Mouse (Mus musculus): Measurements from ENCODE around the gene Ttll6. TPM values are rescaled to one million over a fixed set of nuclear protein-coding genes. Genes with fewer than 3 reads are reported as not detected.

Gene Ttll6
- polyA plus RNA-seq, 1 experiment from 2014 or later, result not detected

- DNase-seq (ENCODE audit: low spot score) (no peak), ATAC-seq (replicated peaks; ENCODE audit: low FRiP score) (no peak)
- H3K9ac ChIP-seq (ENCODE audit: low read depth, low read length), result no peak overlapping the region
- 1% methylated on average over 16 of the region's 16 CpGs for WGBS
- H3K9me3 ChIP-seq (ENCODE audit: control insufficient read depth, low read length), result no peaks in the 10 kb centered on the region
- H3K27me3 ChIP-seq (replicated peaks; ENCODE audit: control insufficient read depth, insufficient read depth, low read length), result peaks cover 100% of the 10 kb centered on the region
- H3K4me3 ChIP-seq (ENCODE audit: low read depth, low read length), result no peak overlapping the region
- H3K4me1 ChIP-seq (replicated peaks; ENCODE audit: control insufficient read depth, insufficient read depth, low read length), result 0 out of 2 replicates have a peak, but pooled peaks cover 3% of the 10 kb centered on the region
- H3K27ac ChIP-seq (ENCODE audit: low read depth, low read length), result no peak overlapping the region
- 0 out of 2 replicates have a peak overlapping the region, but pooled peaks have one; percentile 13 for H3K4me2 ChIP-seq
- H3K36me3 ChIP-seq (ENCODE audit: control insufficient read depth, insufficient read depth, low read length), result no peaks in the 10 kb centered on the region
Measured at GRCm38 (mm10) chr11:96203789-96204186, 70.2 kb downstream of the Ttll6 start.

GRCm38 (mm10) chr11:96204351-96204750 lies 70.8 kb downstream of the Ttll6 start:
- H3K36me3 ChIP-seq (ENCODE audit: control insufficient read depth, insufficient read depth, low read length), result no peaks in the 10 kb centered on the region
- no peak overlapping the region for H3K4me2 ChIP-seq
- WGBS, result 1% methylated on average over 11 of the region's 11 CpGs
- ATAC-seq (replicated peaks; ENCODE audit: low FRiP score), result no peak
- H3K4me1 ChIP-seq (replicated peaks; ENCODE audit: control insufficient read depth, insufficient read depth, low read length), result 0 out of 2 replicates have a peak, but pooled peaks cover 3% of the 10 kb centered on the region
- H3K9me3 ChIP-seq (ENCODE audit: control insufficient read depth, low read length), result no peaks in the 10 kb centered on the region
- no peak for DNase-seq (ENCODE audit: low spot score)
- no peak overlapping the region for H3K27ac ChIP-seq (ENCODE audit: low read depth, low read length)
- peaks cover 98% of the 10 kb centered on the region for H3K27me3 ChIP-seq (replicated peaks; ENCODE audit: control insufficient read depth, insufficient read depth, low read length)
- no peak overlapping the region for H3K4me3 ChIP-seq (ENCODE audit: low read depth, low read length)
- no peak overlapping the region for H3K9ac ChIP-seq (ENCODE audit: low read depth, low read length)

DNA sequence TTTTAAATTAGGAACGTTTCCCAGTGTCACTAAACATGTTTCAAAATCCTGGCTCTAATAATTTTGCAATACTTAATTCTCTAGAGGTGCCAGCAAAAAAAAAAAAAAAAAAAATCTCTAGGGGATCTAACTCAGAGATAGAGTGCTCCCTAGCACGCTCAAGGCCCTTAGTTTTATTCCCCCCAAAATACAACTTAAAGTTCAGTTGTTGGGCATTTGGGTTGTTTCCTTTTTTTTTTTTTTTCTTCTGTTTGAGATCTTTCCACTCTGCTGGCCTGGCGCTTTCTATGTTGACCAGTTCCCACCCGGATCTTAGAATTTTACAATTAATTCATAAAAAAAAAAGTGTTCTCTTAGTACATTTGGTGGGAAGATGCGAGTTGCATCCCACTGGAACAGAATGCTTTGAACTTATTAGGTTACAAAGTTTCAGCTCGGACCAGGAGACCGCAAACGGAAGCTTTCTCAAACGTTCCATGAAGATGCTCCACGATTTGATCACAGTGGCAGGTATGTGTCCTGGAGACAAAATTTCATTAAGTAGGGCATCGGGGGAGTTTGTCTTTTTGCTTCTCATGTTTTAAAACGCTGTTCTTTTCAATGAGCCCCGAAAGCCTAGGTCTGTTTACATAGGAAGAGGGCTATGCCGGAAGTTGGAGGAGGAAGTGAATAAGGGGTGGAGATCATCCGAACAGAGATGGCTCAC lies 72.0 kb downstream of the Ttll6 start:
- DNase-seq (ENCODE audit: low spot score) (no peak), ATAC-seq (replicated peaks; ENCODE audit: low FRiP score) (no peak)
- Histone ChIP-seq H3K4me3 (ENCODE audit: low read depth, low read length) (no peak overlapping the region), H3K4me1 (replicated peaks; ENCODE audit: control insufficient read depth, insufficient read depth, low read length) (0 out of 2 replicates have a peak, but pooled peaks cover 3% of the 10 kb centered on the region), H3K36me3 (ENCODE audit: control insufficient read depth, insufficient read depth, low read length) (no peaks in the 10 kb centered on the region), H3K9ac (ENCODE audit: low read depth, low read length) (no peak overlapping the region), H3K4me2 (no peak overlapping the region), H3K27me3 (replicated peaks; ENCODE audit: control insufficient read depth, insufficient read depth, low read length) (peaks cover 91% of the 10 kb centered on the region), H3K9me3 (ENCODE audit: control insufficient read depth, low read length) (no peaks in the 10 kb centered on the region), H3K27ac (ENCODE audit: low read depth, low read length) (no peak overlapping the region)
- WGBS, result 3% methylated on average over 15 of the region's 15 CpGs

Other genes starting within 250 kb of the Ttll6 start
- gene B4galnt2, start 218.9 kb upstream of the Ttll6 start, polyA plus RNA-seq (2014; fragmentation: Nextera tagmentation; extraction: Ambion mirVana), result 0.34 and 0.51 TPM in 2 replicates
- 54.1 and 56.0 TPM in 2 replicates for gene Igf2bp1, start 127.8 kb upstream of the Ttll6 start, polyA plus RNA-seq (2014; fragmentation: Nextera tagmentation; extraction: Ambion mirVana)
- gene Gip, start 109.2 kb upstream of the Ttll6 start, polyA plus RNA-seq (2014; fragmentation: Nextera tagmentation; extraction: Ambion mirVana), result not detected in 2 replicates
- 48.8 and 50.0 TPM in 2 replicates for gene Snf8, start 98.9 kb upstream of the Ttll6 start, polyA plus RNA-seq (2014; fragmentation: Nextera tagmentation; extraction: Ambion mirVana)
- gene Ube2z, start 68.4 kb upstream of the Ttll6 start, polyA plus RNA-seq (2014; fragmentation: Nextera tagmentation; extraction: Ambion mirVana), result 26.7 and 27.1 TPM in 2 replicates
- gene Atp5g1, start 58.1 kb upstream of the Ttll6 start, polyA plus RNA-seq (2014; fragmentation: Nextera tagmentation; extraction: Ambion mirVana), result 943 and 994 TPM in 2 replicates
- not detected in 2 replicates for gene Calcoco2, start 21.8 kb upstream of the Ttll6 start, polyA plus RNA-seq (2014; fragmentation: Nextera tagmentation; extraction: Ambion mirVana)
- gene Hoxb13, start 60.5 kb downstream of the Ttll6 start, polyA plus RNA-seq (2014; fragmentation: Nextera tagmentation; extraction: Ambion mirVana), result not detected in 2 replicates
- 0.26 and 0.49 TPM in 2 replicates for gene Hoxb9, start 137.7 kb downstream of the Ttll6 start, polyA plus RNA-seq (2014; fragmentation: Nextera tagmentation; extraction: Ambion mirVana)
- gene Hoxb8, start 148.1 kb downstream of the Ttll6 start, polyA plus RNA-seq (2014; fragmentation: Nextera tagmentation; extraction: Ambion mirVana), result 0.43 and 0.62 TPM in 2 replicates
- 1.6 and 2.0 TPM in 2 replicates for gene Hoxb7, start 152.8 kb downstream of the Ttll6 start, polyA plus RNA-seq (2014; fragmentation: Nextera tagmentation; extraction: Ambion mirVana)
- gene Hoxb6, start 158.7 kb downstream of the Ttll6 start, polyA plus RNA-seq (2014; fragmentation: Nextera tagmentation; extraction: Ambion mirVana), result 1.9 and 2.4 TPM in 2 replicates
- gene Hoxb5, start 169.6 kb downstream of the Ttll6 start, polyA plus RNA-seq (2014; fragmentation: Nextera tagmentation; extraction: Ambion mirVana), result 3.7 and 4.5 TPM in 2 replicates
- gene Hoxb4, start 184.5 kb downstream of the Ttll6 start, polyA plus RNA-seq (2014; fragmentation: Nextera tagmentation; extraction: Ambion mirVana), result 0.71 and 1.1 TPM in 2 replicates
- 0.97 and 1.3 TPM in 2 replicates for gene Hoxb3, start 189.5 kb downstream of the Ttll6 start, polyA plus RNA-seq (2014; fragmentation: Nextera tagmentation; extraction: Ambion mirVana)
- 11.2 and 11.3 TPM in 2 replicates for gene Hoxb2, start 216.7 kb downstream of the Ttll6 start, polyA plus RNA-seq (2014; fragmentation: Nextera tagmentation; extraction: Ambion mirVana)
- 0.73 and 0.85 TPM in 2 replicates for gene Hoxb1, start 232.0 kb downstream of the Ttll6 start, polyA plus RNA-seq (2014; fragmentation: Nextera tagmentation; extraction: Ambion mirVana)